Mouse (Mus musculus): Measurements from ENCODE around the gene Utrn. TPM values are rescaled to one million over a fixed set of nuclear protein-coding genes. Genes with fewer than 3 reads are reported as not detected.
A peak's percentile ranks its signal among the peaks of the same experiment; 100 is the strongest.

Utrn gene
- polyA plus RNA-seq, 1 experiment from 2014 or later, result 49.7 TPM

DNA sequence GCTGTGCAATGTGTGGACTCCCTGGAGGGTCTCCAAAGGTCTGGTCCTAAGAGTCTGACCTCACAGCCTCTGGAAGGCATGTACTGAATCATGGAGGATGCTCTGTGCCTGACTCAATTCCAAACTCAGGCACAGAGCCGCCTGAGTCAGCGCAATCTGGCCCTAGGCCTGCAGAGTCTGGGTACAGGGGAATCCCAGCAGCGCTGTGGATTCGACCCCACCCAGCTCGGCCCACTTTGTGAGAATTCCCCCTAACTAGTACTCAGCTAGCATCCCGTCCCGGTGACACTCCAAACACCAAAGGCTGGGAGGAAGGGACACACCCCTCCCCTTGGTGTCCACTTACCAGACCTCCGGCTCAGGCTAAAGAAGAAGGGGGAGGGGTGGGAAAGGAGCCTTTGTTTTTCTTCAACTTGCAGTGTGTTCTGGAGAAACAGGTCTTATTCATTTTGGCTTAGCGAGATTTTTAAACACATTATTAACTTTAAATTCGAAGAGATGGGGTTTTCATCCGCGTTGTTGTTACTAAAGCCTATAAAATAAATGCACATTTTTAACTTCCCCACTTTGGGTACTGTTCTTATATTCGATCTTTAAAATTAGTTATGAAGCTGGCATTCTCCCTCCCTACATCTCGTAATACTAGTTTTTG lies 9.6 kb upstream of the Utrn start:
- ATAC-seq (replicated peaks; ENCODE audit: low FRiP score), result peak; percentile 84
- Histone ChIP-seq H3K9ac (ENCODE audit: low read length) (no peak overlapping the region), H3K4me1 (replicated peaks; ENCODE audit: control insufficient read depth, insufficient read depth, low read length) (peaks cover 4% of the 10 kb centered on the region; the same call in 1 of the 2 replicates), H3K27me3 (ENCODE audit: control insufficient read depth, insufficient read depth, low read length) (no peaks in the 10 kb centered on the region), H3K4me2 (ENCODE audit: low read depth, low read length, severe bottlenecking) (peak overlapping the region; percentile 38; the same call in 1 of the 2 replicates), H3K4me3 (ENCODE audit: low read depth, low read length) (peak overlapping the region; percentile 7; the same call in 1 of the 2 replicates), H3K36me3 (ENCODE audit: control insufficient read depth, insufficient read depth, low read length) (no peaks in the 10 kb centered on the region), H3K27ac (ENCODE audit: low read depth, low read length) (no peak overlapping the region), H3K9me3 (ENCODE audit: control insufficient read depth, low read length) (no peaks in the 10 kb centered on the region)
- 2% methylated on average over 14 of the region's 14 CpGs for WGBS
- peak; percentile 71 for DNase-seq (ENCODE audit: low spot score)

DNA sequence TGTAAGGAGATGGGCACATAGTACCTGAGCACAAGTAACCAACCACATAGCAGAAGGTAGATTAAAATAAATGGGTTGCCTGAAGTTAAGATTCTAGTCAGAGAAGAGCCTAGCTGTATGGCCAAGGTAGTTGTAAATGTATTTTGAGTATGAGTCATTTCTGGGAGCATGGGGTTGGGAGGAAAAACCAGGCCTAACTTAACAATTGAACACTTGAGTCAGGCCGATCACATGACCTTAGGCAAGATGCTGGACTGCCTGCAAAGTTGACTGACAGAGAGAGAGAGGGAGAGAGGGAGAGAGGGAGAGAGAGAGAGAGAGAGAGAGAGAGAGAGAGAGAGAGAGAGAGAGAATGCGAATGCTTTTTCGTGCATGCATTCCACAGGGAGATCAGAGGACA lies 7.3 kb upstream of the Utrn start:
- Histone ChIP-seq H3K4me1 (replicated peaks; ENCODE audit: control insufficient read depth, insufficient read depth, low read length) (peaks cover 4% of the 10 kb centered on the region; the same call in 1 of the 2 replicates), H3K36me3 (ENCODE audit: control insufficient read depth, insufficient read depth, low read length) (no peaks in the 10 kb centered on the region), H3K27me3 (ENCODE audit: control insufficient read depth, insufficient read depth, low read length) (no peaks in the 10 kb centered on the region), H3K27ac (ENCODE audit: low read depth, low read length) (no peak overlapping the region), H3K9me3 (ENCODE audit: control insufficient read depth, low read length) (no peaks in the 10 kb centered on the region), H3K4me3 (ENCODE audit: low read depth, low read length) (no peak overlapping the region), H3K4me2 (ENCODE audit: low read depth, low read length, severe bottlenecking) (no peak overlapping the region), H3K9ac (ENCODE audit: low read length) (no peak overlapping the region)
- WGBS, result 80% methylated on average over 3 of the region's 3 CpGs
- no peak for ATAC-seq (replicated peaks; ENCODE audit: low FRiP score)
- DNase-seq (ENCODE audit: low spot score), result no peak

DNA sequence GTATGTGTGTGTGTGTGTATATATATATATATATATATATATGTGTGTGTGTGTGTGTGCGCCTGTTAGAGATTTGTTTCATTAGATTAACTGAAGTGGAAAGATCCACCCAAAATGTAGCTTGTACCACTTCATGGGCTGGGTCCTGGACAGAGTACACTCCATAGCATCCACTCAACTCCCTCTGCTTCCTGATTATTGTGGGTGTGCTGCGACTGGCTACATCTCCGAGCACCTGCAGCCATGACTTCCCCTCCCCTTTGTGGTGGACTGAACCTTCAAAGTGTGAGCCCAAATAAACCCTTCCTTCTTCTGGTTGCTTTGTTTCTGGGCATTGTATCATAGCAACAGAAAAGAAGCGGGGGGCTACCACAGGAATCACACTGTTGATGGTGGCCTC lies 6.2 kb upstream of the Utrn start:
- peaks cover 4% of the 10 kb centered on the region; the same call in 1 of the 2 replicates for H3K4me1 ChIP-seq (replicated peaks; ENCODE audit: control insufficient read depth, insufficient read depth, low read length)
- DNase-seq (ENCODE audit: low spot score) (no peak), ATAC-seq (replicated peaks; ENCODE audit: low FRiP score) (no peak)
- H3K27me3 ChIP-seq (ENCODE audit: control insufficient read depth, insufficient read depth, low read length), result no peaks in the 10 kb centered on the region
- no peak overlapping the region for H3K4me2 ChIP-seq (ENCODE audit: low read depth, low read length, severe bottlenecking)
- no peak overlapping the region for H3K27ac ChIP-seq (ENCODE audit: low read depth, low read length)
- whole genome bisulfite sequencing, result 89% methylated on average over 4 of the region's 4 CpGs
- H3K9me3 ChIP-seq (ENCODE audit: control insufficient read depth, low read length), result no peaks in the 10 kb centered on the region
- H3K9ac ChIP-seq (ENCODE audit: low read length), result no peak overlapping the region
- H3K36me3 ChIP-seq (ENCODE audit: control insufficient read depth, insufficient read depth, low read length), result no peaks in the 10 kb centered on the region
- H3K4me3 ChIP-seq (ENCODE audit: low read depth, low read length), result no peak overlapping the region

DNA sequence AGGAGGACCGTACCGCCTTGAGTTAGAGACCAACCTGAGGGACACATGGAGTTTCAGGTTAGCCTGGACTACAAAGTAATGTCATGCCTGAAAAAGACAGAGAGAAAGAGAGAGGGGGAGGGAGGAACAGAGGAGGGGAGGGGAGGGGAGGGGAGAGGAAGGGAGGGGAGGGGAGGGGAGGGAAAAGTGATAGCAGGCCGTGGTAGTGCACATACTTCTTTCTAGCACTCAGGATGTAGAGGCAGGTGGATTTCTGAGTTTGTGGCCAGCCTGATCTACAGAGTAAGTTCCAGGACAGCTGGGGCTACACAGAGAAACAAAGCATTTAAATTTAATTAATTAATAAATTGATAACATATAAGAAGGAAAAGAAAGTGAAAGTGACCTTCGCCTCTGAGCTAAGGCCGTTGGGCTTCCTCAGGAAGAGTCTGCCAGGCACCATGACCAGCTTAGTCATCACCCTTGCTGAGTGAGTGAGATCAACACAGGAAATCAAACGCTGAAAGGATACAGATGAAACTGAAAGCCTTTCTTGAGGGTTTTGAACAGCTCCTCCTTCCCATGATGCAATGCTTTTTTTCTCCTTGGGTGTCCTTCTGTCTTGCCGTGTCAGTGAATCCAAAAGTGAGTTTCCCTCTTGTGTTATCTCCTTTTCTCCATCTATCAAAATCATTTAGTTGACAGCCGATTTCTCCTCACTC lies 5.6 kb upstream of the Utrn start:
- no peak overlapping the region for H3K4me3 ChIP-seq (ENCODE audit: low read depth, low read length)
- H3K9me3 ChIP-seq (ENCODE audit: control insufficient read depth, low read length), result no peaks in the 10 kb centered on the region
- H3K27ac ChIP-seq (ENCODE audit: low read depth, low read length), result no peak overlapping the region
- H3K27me3 ChIP-seq (ENCODE audit: control insufficient read depth, insufficient read depth, low read length), result no peaks in the 10 kb centered on the region
- H3K9ac ChIP-seq (ENCODE audit: low read length), result no peak overlapping the region
- ATAC-seq (replicated peaks; ENCODE audit: low FRiP score) (no peak), DNase-seq (ENCODE audit: low spot score) (no peak)
- WGBS, result 77% methylated on average over 8 of the region's 8 CpGs
- H3K4me1 ChIP-seq (replicated peaks; ENCODE audit: control insufficient read depth, insufficient read depth, low read length), result peaks cover 4% of the 10 kb centered on the region; the same call in 1 of the 2 replicates
- no peak overlapping the region for H3K4me2 ChIP-seq (ENCODE audit: low read depth, low read length, severe bottlenecking)
- H3K36me3 ChIP-seq (ENCODE audit: control insufficient read depth, insufficient read depth, low read length), result no peaks in the 10 kb centered on the region

DNA sequence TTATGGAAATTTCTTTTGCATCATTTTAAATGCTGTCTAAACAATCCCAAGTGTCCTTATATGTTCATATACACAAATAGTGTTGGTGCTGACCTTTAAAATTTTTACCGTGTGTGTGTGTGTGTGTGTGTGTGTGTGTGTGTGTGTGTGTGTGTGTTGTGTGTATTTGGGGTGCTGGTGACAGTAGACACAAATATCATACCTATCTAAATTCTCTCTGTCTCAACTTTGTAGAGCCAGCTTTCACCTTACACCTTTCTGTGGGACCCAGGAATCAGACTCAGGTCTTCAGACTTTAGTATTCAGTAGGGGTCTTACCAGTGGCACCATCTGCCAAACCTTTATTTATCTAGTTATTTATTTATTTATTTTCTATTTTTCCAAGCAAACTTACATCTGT lies 681 bp upstream of the Utrn start:
- DNase-seq (ENCODE audit: low spot score), result no peak
- Histone ChIP-seq H3K27me3 (ENCODE audit: control insufficient read depth, insufficient read depth, low read length) (no peaks in the 10 kb centered on the region), H3K27ac (ENCODE audit: low read depth, low read length) (no peak overlapping the region)

DNA sequence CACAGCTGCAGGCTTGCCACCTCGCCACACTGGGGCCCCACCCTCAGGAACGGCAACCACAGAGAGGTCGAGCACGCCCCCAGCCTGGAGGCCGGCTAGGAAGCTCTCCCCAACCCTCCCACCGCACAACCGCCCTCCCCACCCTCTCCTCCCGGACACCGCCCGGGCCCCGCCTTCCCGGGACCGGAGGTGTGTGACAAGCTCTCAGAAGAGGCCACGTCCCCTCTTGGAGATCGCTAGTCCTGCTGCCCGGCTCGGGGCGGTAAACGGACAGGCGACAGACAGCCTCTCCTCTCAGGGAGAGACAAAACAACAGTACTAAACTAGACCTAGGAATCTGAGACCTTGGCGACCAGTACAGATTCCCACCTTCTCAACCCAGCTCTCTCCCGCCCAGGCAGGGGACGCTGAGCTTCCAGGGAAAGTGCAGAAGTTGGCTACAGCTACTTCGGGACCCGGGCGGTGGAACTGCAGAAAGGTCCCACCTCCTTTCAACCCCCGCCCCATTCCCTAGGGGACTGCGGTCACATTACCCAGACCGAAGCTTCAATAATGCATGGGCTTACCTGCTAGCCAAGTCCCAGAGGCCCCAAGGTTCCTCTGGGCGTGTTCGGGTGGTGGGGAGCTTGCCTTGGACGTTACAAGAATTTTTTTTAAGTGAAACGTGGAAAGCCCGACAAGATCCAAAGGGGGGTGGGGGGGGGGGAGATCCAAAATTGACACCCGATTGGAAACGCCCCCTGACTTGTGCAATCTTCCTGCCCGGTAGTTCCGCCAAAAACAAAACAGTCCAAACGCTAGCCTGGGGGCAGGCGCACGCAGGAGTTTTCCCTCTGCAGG lies 756 bp downstream of the Utrn start:
- WGBS, result under 1% methylated on average over 41 of the region's 41 CpGs
- peak overlapping the region; percentile 57; the same call in 1 of the 2 replicates for H3K27ac ChIP-seq (ENCODE audit: low read depth, low read length)
- H3K36me3 ChIP-seq (ENCODE audit: control insufficient read depth, insufficient read depth, low read length), result no peaks in the 10 kb centered on the region
- H3K9ac ChIP-seq (ENCODE audit: low read length), result peak overlapping the region; percentile 87
- peak; percentile 69 for ATAC-seq (replicated peaks; ENCODE audit: low FRiP score)
- H3K4me3 ChIP-seq (ENCODE audit: low read depth, low read length), result peak overlapping the region; percentile 70
- H3K9me3 ChIP-seq (ENCODE audit: control insufficient read depth, low read length), result no peaks in the 10 kb centered on the region
- no peaks in the 10 kb centered on the region for H3K27me3 ChIP-seq (ENCODE audit: control insufficient read depth, insufficient read depth, low read length)
- no peaks in the 10 kb centered on the region; the same call in 1 of the 2 replicates for H3K4me1 ChIP-seq (replicated peaks; ENCODE audit: control insufficient read depth, insufficient read depth, low read length)
- peak overlapping the region; percentile 95 for H3K4me2 ChIP-seq (ENCODE audit: low read depth, low read length, severe bottlenecking)
- DNase-seq (ENCODE audit: low spot score), result peak; percentile 88

More for the DNA sequence above, 681 bp upstream of the Utrn start:
- Histone ChIP-seq H3K4me1 (replicated peaks; ENCODE audit: control insufficient read depth, insufficient read depth, low read length) (no peaks in the 10 kb centered on the region; the same call in 1 of the 2 replicates), H3K9me3 (ENCODE audit: control insufficient read depth, low read length) (no peaks in the 10 kb centered on the region), H3K36me3 (ENCODE audit: control insufficient read depth, insufficient read depth, low read length) (no peaks in the 10 kb centered on the region), H3K4me2 (ENCODE audit: low read depth, low read length, severe bottlenecking) (peak overlapping the region; percentile 95), H3K9ac (ENCODE audit: low read length) (no peak overlapping the region; the same call in 1 of the 2 replicates), H3K4me3 (ENCODE audit: low read depth, low read length) (peak overlapping the region; percentile 70; the same call in 1 of the 2 replicates)
- 15% methylated on average over 1 of the region's 1 CpGs for whole genome bisulfite sequencing
- no peak for ATAC-seq (replicated peaks; ENCODE audit: low FRiP score)

DNA sequence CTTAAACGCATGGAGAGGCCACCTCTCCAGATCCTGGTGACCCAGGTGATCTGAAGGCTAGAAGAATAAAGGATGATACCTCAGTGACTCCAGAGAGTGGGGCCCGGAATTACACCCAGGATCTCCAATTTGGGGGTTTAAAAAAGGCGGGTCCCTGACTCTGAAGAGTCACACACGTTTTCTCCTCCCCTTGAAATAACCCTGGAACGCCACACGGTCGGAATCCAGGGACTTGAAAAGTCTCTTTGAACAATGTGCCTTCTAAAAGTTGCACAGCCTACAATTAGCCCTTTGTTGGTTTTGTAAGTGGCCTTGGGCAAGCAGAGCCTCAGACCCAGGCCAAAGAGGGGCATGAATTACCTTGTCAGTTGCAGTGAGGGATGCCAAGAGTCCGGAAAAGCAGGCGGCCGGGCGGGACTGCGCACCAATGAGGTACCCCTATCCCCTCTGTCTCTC lies 1.4 kb downstream of the Utrn start:
- ATAC-seq (replicated peaks; ENCODE audit: low FRiP score) (no peak), DNase-seq (ENCODE audit: low spot score) (no peak)
- H3K27ac ChIP-seq (ENCODE audit: low read depth, low read length), result no peak overlapping the region
- no peaks in the 10 kb centered on the region; the same call in 1 of the 2 replicates for H3K4me1 ChIP-seq (replicated peaks; ENCODE audit: control insufficient read depth, insufficient read depth, low read length)
- no peaks in the 10 kb centered on the region for H3K9me3 ChIP-seq (ENCODE audit: control insufficient read depth, low read length)
- peak overlapping the region; percentile 87 for H3K9ac ChIP-seq (ENCODE audit: low read length)
- under 1% methylated on average over 12 of the region's 12 CpGs for WGBS
- peak overlapping the region; percentile 95 for H3K4me2 ChIP-seq (ENCODE audit: low read depth, low read length, severe bottlenecking)
- H3K36me3 ChIP-seq (ENCODE audit: control insufficient read depth, insufficient read depth, low read length), result no peaks in the 10 kb centered on the region
- H3K27me3 ChIP-seq (ENCODE audit: control insufficient read depth, insufficient read depth, low read length), result no peaks in the 10 kb centered on the region
- H3K4me3 ChIP-seq (ENCODE audit: low read depth, low read length), result peak overlapping the region; percentile 70

Data from forebrain, embryonic 11.5 days (tissue).